In the genomic region with DNA sequence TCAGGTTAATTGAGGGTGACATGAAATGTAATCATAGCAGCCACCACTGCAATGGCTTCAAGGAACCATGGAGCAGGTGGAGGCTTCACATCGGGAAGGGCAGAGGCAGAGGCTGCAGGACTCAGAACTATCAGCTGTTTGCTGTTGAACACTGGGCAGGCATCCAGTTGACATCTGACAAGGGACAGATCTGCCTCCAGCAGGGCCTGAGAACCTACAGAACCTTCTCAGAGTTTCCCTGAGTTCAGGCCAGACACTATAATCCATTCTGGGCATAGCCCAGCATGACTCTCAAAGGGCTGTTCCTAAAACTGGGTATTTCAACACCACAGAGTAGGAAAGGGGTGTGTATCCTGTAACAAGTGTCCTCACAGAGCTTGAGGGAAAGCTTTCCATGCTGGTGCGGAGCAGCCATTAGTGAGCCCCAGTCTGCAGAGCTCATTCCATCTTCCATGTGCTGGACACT, we compare ENCODE assay signal across 9 mouse cellular contexts. TPM values are rescaled to one million over a fixed set of nuclear protein-coding genes. Genes with fewer than 3 reads are reported as not detected.
DNase-seq lines count a peak whose midpoint lies in the region; ATAC-seq and TF ChIP-seq lines count a peak whose summit lies in the region.
"Had no signal": no experiment of that assay in that cellular context is flagged by ENCODE, and none has a peak within 500 bp of the region (broad histone marks: within the 10 kb centered on the region; RNA-seq: fewer than 3 reads in every experiment).

No protein-coding gene starts in this region.

- no peaks in the 10 kb centered on the region for H3K4me1 ChIP-seq in hindbrain, embryonic 16.5 days (ENCODE audit: control insufficient read depth, insufficient read depth, low read depth, low read length)
- no peaks in the 10 kb centered on the region for H3K4me1 ChIP-seq in hindbrain, embryonic 11.5 days (replicated peaks; ENCODE audit: control insufficient read depth, insufficient read depth, low read length)
- H3K4me1 ChIP-seq in heart, adult 2 months (ENCODE audit: control insufficient read depth, insufficient read depth, low read length) = no peaks in the 10 kb centered on the region; the same call in 1 of the 2 replicates
- H3K4me1 ChIP-seq in lung, embryonic 14.5 days (ENCODE audit: insufficient read depth) = no peaks in the 10 kb centered on the region

- H3K4me3 ChIP-seq in hindbrain, embryonic 16.5 days (ENCODE audit: low read length) = no peak overlapping the region
- H3K4me3 ChIP-seq in hindbrain, embryonic 11.5 days (ENCODE audit: low read depth, low read length) = no peak overlapping the region
- H3K4me3 ChIP-seq in heart, adult 2 months = no peak overlapping the region
- H3K4me3 ChIP-seq in lung, embryonic 14.5 days (ENCODE audit: low read depth, low read length) = no peak overlapping the region

- H3K4me2 ChIP-seq in hindbrain, embryonic 16.5 days (ENCODE audit: low read length) = no peak overlapping the region
- H3K4me2 ChIP-seq in hindbrain, embryonic 11.5 days (replicated peaks; ENCODE audit: low read depth, low read length) = no peak overlapping the region
- no peak overlapping the region for H3K4me2 ChIP-seq in lung, embryonic 14.5 days

- no peak for TF ChIP-seq CTCF in heart, adult 2 months (IDR thresholded peaks at IDR 0.05)
- no peak for TF ChIP-seq CTCF in lung, embryonic 14.5 days (IDR thresholded peaks at IDR 0.05; ENCODE audit: low read depth)

- intact Hi-C loops in heart, adult 2 months (cut with DNase I) = no loop called here

- no peak for TF ChIP-seq EP300 in heart, adult 2 months (IDR thresholded peaks at IDR 0.05; ENCODE audit: insufficient read depth, low read depth, low read length)

- no peak for DNase-seq in hindbrain, embryonic 11.5 days (ENCODE audit: low spot score)
- DNase-seq in adrenal gland, postnatal 10 days = peak; percentile 44
- DNase-seq in heart, adult 2 months = peak; percentile 60 to 72
- DNase-seq in lung, embryonic 14.5 days = no peak
- no peak for DNase-seq in thymus, postnatal 10 days (ENCODE audit: low spot score in 2 of 2)
- DNase-seq in thymus, postnatal 0 days (ENCODE audit: low spot score) = no peak
- no peak for DNase-seq in layer of hippocampus, postnatal 36 days

- no peaks in the 10 kb centered on the region for H3K27me3 ChIP-seq in hindbrain, embryonic 16.5 days (replicated peaks; ENCODE audit: control insufficient read depth, insufficient read depth, low read length)
- H3K27me3 ChIP-seq in hindbrain, embryonic 11.5 days (ENCODE audit: control insufficient read depth, insufficient read depth, low read length) = no peaks in the 10 kb centered on the region
- no peaks in the 10 kb centered on the region for H3K27me3 ChIP-seq in heart, adult 2 months (ENCODE audit: control insufficient read depth, insufficient read depth, low read length)
- H3K27me3 ChIP-seq in lung, embryonic 14.5 days (ENCODE audit: insufficient read depth, low read length) = no peaks in the 10 kb centered on the region

- H3K36me3 ChIP-seq in hindbrain, embryonic 16.5 days (ENCODE audit: control insufficient read depth, insufficient read depth, low read length) = no peaks in the 10 kb centered on the region
- no peaks in the 10 kb centered on the region for H3K36me3 ChIP-seq in hindbrain, embryonic 11.5 days (ENCODE audit: control insufficient read depth, insufficient read depth, low read length)
- no peaks in the 10 kb centered on the region for H3K36me3 ChIP-seq in heart, adult 2 months (ENCODE audit: control insufficient read depth, insufficient read depth, low read length)
- H3K36me3 ChIP-seq in lung, embryonic 14.5 days (ENCODE audit: insufficient read depth) = no peaks in the 10 kb centered on the region

- 58% methylated on average over 2 of the region's 2 CpGs for WGBS in hindbrain, embryonic 16.5 days
- 67% methylated on average over 2 of the region's 2 CpGs for WGBS in hindbrain, embryonic 11.5 days
- WGBS in heart, adult 2 months = 44% methylated on average over 2 of the region's 2 CpGs
- WGBS in lung, embryonic 14.5 days = 47% methylated on average over 2 of the region's 2 CpGs

- no peak overlapping the region for H3K27ac ChIP-seq in hindbrain, embryonic 16.5 days (ENCODE audit: low read depth, low read length)
- no peak overlapping the region for H3K27ac ChIP-seq in hindbrain, embryonic 11.5 days (ENCODE audit: low read depth, low read length)
- no peak overlapping the region; the same call in 1 of the 2 replicates for H3K27ac ChIP-seq in heart, adult 2 months
- H3K27ac ChIP-seq in lung, embryonic 14.5 days (ENCODE audit: low read depth) = no peak overlapping the region

- no peaks in the 10 kb centered on the region for H3K9me3 ChIP-seq in hindbrain, embryonic 16.5 days (ENCODE audit: control insufficient read depth, low read length)
- no peaks in the 10 kb centered on the region for H3K9me3 ChIP-seq in hindbrain, embryonic 11.5 days (ENCODE audit: control insufficient read depth, low read length)
- no peaks in the 10 kb centered on the region for H3K9me3 ChIP-seq in lung, embryonic 14.5 days (ENCODE audit: low read depth, low read length)

- TF ChIP-seq POLR2A in heart, adult 2 months (IDR thresholded peaks at IDR 0.05; ENCODE audit: insufficient read depth, low read depth, low read length) = no peak

- peak; percentile 45; the same call in 1 of the 2 replicates for ATAC-seq in hindbrain, embryonic 16.5 days
- ATAC-seq in hindbrain, embryonic 11.5 days (ENCODE audit: low FRiP score) = no peak; the same call in 1 of the 2 replicates
- peak; percentile 44; the same call in 1 of the 2 replicates for ATAC-seq in lung, embryonic 14.5 days (ENCODE audit: insufficient read depth)
- ATAC-seq: CD4-positive, CD25-positive, alpha-beta regulatory T cell, adult 4 months had no signal

- H3K79me2 ChIP-seq in heart, adult 2 months (replicated peaks; ENCODE audit: control insufficient read depth, insufficient read depth, low read length) = no peaks in the 10 kb centered on the region

- no peak overlapping the region for H3K9ac ChIP-seq in hindbrain, embryonic 16.5 days (ENCODE audit: low read depth, low read length)
- H3K9ac ChIP-seq in hindbrain, embryonic 11.5 days (ENCODE audit: low read depth, low read length) = no peak overlapping the region
- no peak overlapping the region for H3K9ac ChIP-seq in heart, adult 2 months (ENCODE audit: low read depth, low read length)
- H3K9ac ChIP-seq in lung, embryonic 14.5 days = no peak overlapping the region

RNA-seq across cellular contexts. Expression of a gene that starts 23.8 kb away (rescaled TPM):
- 2.4 and 2.9 TPM in 2 replicates for polyA plus RNA-seq in hindbrain, embryonic 16.5 days (2015; fragmentation: Nextera tagmentation; extraction: Ambion mirVana)
- polyA plus RNA-seq in hindbrain, embryonic 11.5 days (2014; fragmentation: Nextera tagmentation; extraction: Ambion mirVana) = 0.74 and 1.1 TPM in 2 replicates
- total RNA-seq in adrenal gland, postnatal 10 days (2021) = 10 to 100 TPM in 1 of 2 experiments, 1 to 10 TPM in 1; 8.5 to 15.2 TPM
- 100 to 1,000 TPM in 1 of 2 experiments, 10 to 100 TPM in 1; 89.4 to 131 TPM for total RNA-seq in heart, adult 2 months (2021)
- 46.3 and 86.1 TPM in 2 replicates for polyA plus RNA-seq in heart, adult 2 months (2012; rRNA removed)
- 3.6 and 4.4 TPM in 2 replicates for polyA plus RNA-seq in lung, embryonic 14.5 days (2014; fragmentation: Nextera tagmentation; extraction: Ambion mirVana)
- 0.12 and 0.14 TPM in 2 replicates for polyA plus RNA-seq in thymus, postnatal 0 days (2015; fragmentation: Nextera tagmentation; extraction: Ambion mirVana)
- total RNA-seq in layer of hippocampus, postnatal 36 days (2021) = 10 to 100 TPM; 36.9 to 43.8 TPM
- polyA plus RNA-seq: CD4-positive, CD25-positive, alpha-beta regulatory T cell, adult 4 months had no signal

Comparison
In these comparisons a context has a peak if more than half of its experiments do, and no peak if none do; other contexts are left out.
1. DNase-seq: peak in adrenal gland, postnatal 10 days (single experiment) and heart, adult 2 months (2 of 2); none in hindbrain, embryonic 11.5 days (single experiment), lung, embryonic 14.5 days (single experiment), thymus, postnatal 10 days (0 of 2), thymus, postnatal 0 days (single experiment) and layer of hippocampus, postnatal 36 days (0 of 2).